Mouse (Mus musculus): Measurements from ENCODE around the gene Gm1113.

Gm1113 gene

GRCm38 (mm10) chr9:35475394-35475793, 42.7 kb downstream of the Gm1113 start:
- no peak for DNase-seq

- no peak for DNase-seq
Observed at GRCm38 (mm10) chr9:35474104-35474724, 43.9 kb downstream of the Gm1113 start.

- DNase-seq = no peak
Observed at GRCm38 (mm10) chr9:35468913-35469312, 49.2 kb downstream of the Gm1113 start.

- peak; percentile 16 for DNase-seq
Observed at GRCm38 (mm10) chr9:35467264-35467817, 50.7 kb downstream of the Gm1113 start.

GRCm38 (mm10) chr9:35459594-35459993, 58.5 kb downstream of the Gm1113 start:
- no peak for DNase-seq

Data from embryo, embryonic 11 days (tissue).